Mouse (Mus musculus) limb, embryonic 15.5 days (tissue): Measurements from ENCODE around the gene Nup93. TPM values are rescaled to one million over a fixed set of nuclear protein-coding genes. Genes with fewer than 3 reads are reported as not detected.
"Not testable (repeated sequence)": the region's sequence is repeated elsewhere in the genome, so short reads cannot be mapped to it uniquely, and the experiment has no call there.

Source experiments
- ATAC-seq: fragments of 200-750 bp; cut with Nextera tagmentation; 2 replicates; pipeline ENCODE4 v1.8.0; 2017; ENCODE audit warnings: low read depth, moderate TSS enrichment; ENCODE audit not compliant: insufficient number of reproducible peaks, low FRiP score, low TSS enrichment
- H3K27ac ChIP-seq: fragments of 300-500 bp; sonication (generic); 2 replicates; pipeline ENCODE4 v1.5.1; 2015; ENCODE audit warnings: moderate library complexity, mild to moderate bottlenecking, inconsistent platforms
- H3K27me3 ChIP-seq: fragments of 300-500 bp; sonication (generic); 2 replicates; pipeline ENCODE4 v1.6.1; 2015; ENCODE audit warnings: inconsistent platforms
- H3K36me3 ChIP-seq: fragments of 300-500 bp; sonication (generic); 2 replicates; pipeline ENCODE4 v1.6.1; 2015; ENCODE audit warnings: inconsistent platforms
- H3K4me1 ChIP-seq: fragments of 300-500 bp; sonication (generic); 2 replicates; pipeline ENCODE4 v1.6.1; 2015; ENCODE audit warnings: inconsistent platforms
- H3K4me2 ChIP-seq: fragments of 300-500 bp; sonication (generic); 2 replicates; pipeline ENCODE4 v1.6.1; 2015; ENCODE audit warnings: mild to moderate bottlenecking, inconsistent platforms
- H3K4me3 ChIP-seq: fragments of 300-500 bp; sonication (generic); 2 replicates; pipeline ENCODE4 v1.5.1; 2015; ENCODE audit warnings: mild to moderate bottlenecking, inconsistent platforms
- H3K9ac ChIP-seq: fragments of 300-500 bp; sonication (generic); 2 replicates; pipeline ENCODE4 v1.6.1; 2015; ENCODE audit warnings: inconsistent platforms
- H3K9me3 ChIP-seq: fragments of 300-500 bp; sonication (generic); 2 replicates; pipeline ENCODE4 v1.6.1; 2016; ENCODE audit warnings: inconsistent platforms
- WGBS: fragments of 180-500 bp; shearing (Covaris S2); methylation state at CpG from one replicate; pipeline ENCODE4 v1.1.7; 2015; 5-methylcytosine and 5-hydroxymethylcytosine counted together
- polyA plus RNA-seq: library from polyadenylated mRNA; unstranded; fragments of >200 nt; fragmentation: Nextera tagmentation; extraction: Ambion mirVana; gene quantifications from 2 replicates; pipeline ENCODE4 v1.2.1, GENCODE M21; 2015

The Nup93 gene
- polyA plus RNA-seq: 62.8 and 63.0 TPM in 2 replicates

GRCm38 (mm10) chr8:94214252-94215173 is at the start of gene Nup93:
Gene Nup93, plus strand, starts transcription at chr8:94214564.
- H3K36me3 ChIP-seq: no peaks in the 10 kb centered on the region
- no peaks in the 10 kb centered on the region for H3K27me3 ChIP-seq
- H3K4me1 ChIP-seq: peaks cover 16% of the 10 kb centered on the region
- H3K9ac ChIP-seq: peak within 1 kb of the TSS; percentile 64
- H3K27ac ChIP-seq: peak within 1 kb of the TSS; percentile 65
- under 1% methylated on average over 68 of the region's 68 CpGs for WGBS
- ATAC-seq: peak; percentile 93
- H3K4me2 ChIP-seq: peak within 1 kb of the TSS; percentile 91
- peak within 1 kb of the TSS; percentile 92 for H3K4me3 ChIP-seq
- no peaks in the 10 kb centered on the region for H3K9me3 ChIP-seq

- not testable (repeated sequence) for H3K4me2 ChIP-seq, H3K4me3 ChIP-seq, H3K36me3 ChIP-seq, H3K27ac ChIP-seq, ATAC-seq, H3K9ac ChIP-seq, H3K4me1 ChIP-seq, H3K9me3 ChIP-seq
- 59% methylated on average over 8 of the region's 8 CpGs for WGBS
- H3K27me3 ChIP-seq: peaks cover 15% of the 10 kb centered on the region; the same call in 1 of the 2 replicates
These were observed 48.6 kb upstream of the Nup93 start for GRCm38 (mm10) chr8:94165772-94166171.

GRCm38 (mm10) chr8:94167244-94167643 is 47.1 kb upstream of the Nup93 start:
- H3K27me3 ChIP-seq: peaks cover 30% of the 10 kb centered on the region
- H3K27ac ChIP-seq: no peak overlapping the region
- H3K4me3 ChIP-seq: no peak overlapping the region
- peaks cover 10% of the 10 kb centered on the region for H3K4me1 ChIP-seq
- no peaks in the 10 kb centered on the region for H3K36me3 ChIP-seq
- no peaks in the 10 kb centered on the region for H3K9me3 ChIP-seq
- 4% methylated on average over 6 of the region's 6 CpGs for WGBS
- ATAC-seq: peak; percentile 9; the same call in 1 of the 2 replicates
- H3K9ac ChIP-seq: no peak overlapping the region
- H3K4me2 ChIP-seq: no peak overlapping the region

- ATAC-seq: no peak
- no peaks in the 10 kb centered on the region for H3K36me3 ChIP-seq
- no peaks in the 10 kb centered on the region for H3K9me3 ChIP-seq
- 72% methylated on average over 5 of the region's 5 CpGs for WGBS
- peaks cover 22% of the 10 kb centered on the region for H3K4me1 ChIP-seq
- no peak overlapping the region for H3K4me2 ChIP-seq
- peaks cover 53% of the 10 kb centered on the region for H3K27me3 ChIP-seq
- H3K27ac ChIP-seq: no peak overlapping the region
- H3K4me3 ChIP-seq: no peak overlapping the region
- no peak overlapping the region for H3K9ac ChIP-seq
These were observed 44.8 kb upstream of the Nup93 start for GRCm38 (mm10) chr8:94169547-94169946.

- peaks cover 71% of the 10 kb centered on the region for H3K27me3 ChIP-seq
- no peak overlapping the region for H3K9ac ChIP-seq
- ATAC-seq: no peak
- 32% methylated on average over 10 of the region's 10 CpGs for WGBS
- H3K27ac ChIP-seq: no peak overlapping the region
- peak overlapping the region; percentile 94 for H3K4me2 ChIP-seq
- H3K4me1 ChIP-seq: peaks cover 22% of the 10 kb centered on the region
- no peaks in the 10 kb centered on the region for H3K36me3 ChIP-seq
- peak overlapping the region; percentile 48 for H3K4me3 ChIP-seq
- H3K9me3 ChIP-seq: no peaks in the 10 kb centered on the region
These were observed 43.0 kb upstream of the Nup93 start for GRCm38 (mm10) chr8:94171321-94171755.

GRCm38 (mm10) chr8:94172075-94172808 is 42.1 kb upstream of the Nup93 start, which contains the start of gene Mt2:
Gene Mt2, plus strand, starts transcription at chr8:94172664.
- peaks cover 22% of the 10 kb centered on the region for H3K4me1 ChIP-seq
- no peaks in the 10 kb centered on the region for H3K36me3 ChIP-seq
- 0 out of 2 replicates have a peak, but pooled peaks have one; percentile 33 for ATAC-seq
- 0 out of 2 replicates have a peak within 1 kb of the TSS, but pooled peaks have one; percentile 13 for H3K27ac ChIP-seq
- peak within 1 kb of the TSS; percentile 94 for H3K4me2 ChIP-seq
- peak within 1 kb of the TSS; percentile 33; the same call in 1 of the 2 replicates for H3K9ac ChIP-seq
- peaks cover 79% of the 10 kb centered on the region for H3K27me3 ChIP-seq
- peak within 1 kb of the TSS; percentile 48 for H3K4me3 ChIP-seq
- no peaks in the 10 kb centered on the region for H3K9me3 ChIP-seq
- under 1% methylated on average over 55 of the region's 56 CpGs for WGBS

- Histone ChIP-seq H3K27ac (0 out of 2 replicates have a peak overlapping the region, but pooled peaks have one; percentile 13), H3K4me3 (peak overlapping the region; percentile 48), H3K27me3 (peaks cover 79% of the 10 kb centered on the region), H3K9ac (peak overlapping the region; percentile 33; the same call in 1 of the 2 replicates), H3K9me3 (no peaks in the 10 kb centered on the region), H3K4me2 (peak overlapping the region; percentile 94), H3K4me1 (peaks cover 22% of the 10 kb centered on the region), H3K36me3 (no peaks in the 10 kb centered on the region)
- no peak for ATAC-seq
- WGBS: under 1% methylated on average over 39 of the region's 39 CpGs
These were observed 41.3 kb upstream of the Nup93 start for GRCm38 (mm10) chr8:94172809-94173732.

- H3K4me3 ChIP-seq: no peak overlapping the region
- no peak overlapping the region for H3K4me2 ChIP-seq
These were observed 40.4 kb upstream of the Nup93 start for GRCm38 (mm10) chr8:94173848-94174403.

GRCm38 (mm10) chr8:94174619-94175213 is 39.6 kb upstream of the Nup93 start:
- Histone ChIP-seq H3K9ac (no peak overlapping the region), H3K36me3 (no peaks in the 10 kb centered on the region), H3K9me3 (no peaks in the 10 kb centered on the region), H3K4me2 (no peak overlapping the region), H3K27ac (no peak overlapping the region), H3K4me1 (peaks cover 35% of the 10 kb centered on the region), H3K27me3 (peaks cover 93% of the 10 kb centered on the region), H3K4me3 (no peak overlapping the region)
- no peak for ATAC-seq
- 39% methylated on average over 7 of the region's 7 CpGs for WGBS

More at GRCm38 (mm10) chr8:94173848-94174403, 40.4 kb upstream of the Nup93 start:
- no peaks in the 10 kb centered on the region for H3K9me3 ChIP-seq
- peaks cover 27% of the 10 kb centered on the region for H3K4me1 ChIP-seq
- WGBS: 42% methylated on average over 11 of the region's 11 CpGs
- no peak for ATAC-seq
- H3K9ac ChIP-seq: no peak overlapping the region
- peaks cover 87% of the 10 kb centered on the region for H3K27me3 ChIP-seq
- H3K27ac ChIP-seq: no peak overlapping the region
- no peaks in the 10 kb centered on the region for H3K36me3 ChIP-seq

- H3K9me3 ChIP-seq: no peaks in the 10 kb centered on the region
- 63% methylated on average over 7 of the region's 7 CpGs for WGBS
- no peak for ATAC-seq
These were observed 36.5 kb upstream of the Nup93 start for GRCm38 (mm10) chr8:94177716-94178390.

More at GRCm38 (mm10) chr8:94177716-94178390, 36.5 kb upstream of the Nup93 start:
- H3K4me3 ChIP-seq: no peak overlapping the region
- no peaks in the 10 kb centered on the region for H3K36me3 ChIP-seq
- H3K4me2 ChIP-seq: no peak overlapping the region
- H3K9ac ChIP-seq: no peak overlapping the region
- H3K27me3 ChIP-seq: peaks cover 91% of the 10 kb centered on the region
- H3K4me1 ChIP-seq: peaks cover 29% of the 10 kb centered on the region
- H3K27ac ChIP-seq: no peak overlapping the region
